Mouse (Mus musculus) liver, embryonic 14.5 days (tissue): ENCODE measurements around the gene Btbd9.

Experiments used
- CTCF ChIP-seq: IDR thresholded peaks from 2 replicates; pipeline ENCODE4 v1.5.1; 2016; ENCODE audit warnings: antibody characterized with exemption, low read depth, control low read depth
- EP300 ChIP-seq: IDR thresholded peaks from 2 replicates; pipeline ENCODE4 v1.6.1; 2016; ENCODE audit warnings: antibody characterized with exemption, low read depth

DNA sequence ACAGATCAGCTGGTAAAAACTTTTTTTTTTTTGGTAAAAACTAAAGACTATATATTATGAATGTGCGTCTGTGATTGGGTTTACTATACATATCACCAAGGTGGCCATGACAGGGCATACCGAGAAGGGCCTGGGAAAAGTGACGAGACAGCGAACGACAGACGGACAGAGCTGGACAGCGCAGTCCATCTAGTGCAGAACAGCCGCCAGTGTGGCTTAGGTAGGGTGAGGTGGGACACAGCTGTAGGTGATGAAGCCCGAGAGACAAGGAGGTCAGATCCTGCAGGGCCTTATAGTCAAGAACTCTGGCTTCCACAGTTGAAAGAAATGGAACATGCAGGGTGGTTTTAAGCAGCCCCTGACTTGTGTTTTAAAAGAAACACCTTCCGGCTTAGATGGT lies 94.9 kb downstream of the Btbd9 start:
- TF ChIP-seq EP300 (no peak), CTCF (no peak)
